Mouse (Mus musculus): ENCODE data around the gene Adcy2.

Adcy2 gene

DNA sequence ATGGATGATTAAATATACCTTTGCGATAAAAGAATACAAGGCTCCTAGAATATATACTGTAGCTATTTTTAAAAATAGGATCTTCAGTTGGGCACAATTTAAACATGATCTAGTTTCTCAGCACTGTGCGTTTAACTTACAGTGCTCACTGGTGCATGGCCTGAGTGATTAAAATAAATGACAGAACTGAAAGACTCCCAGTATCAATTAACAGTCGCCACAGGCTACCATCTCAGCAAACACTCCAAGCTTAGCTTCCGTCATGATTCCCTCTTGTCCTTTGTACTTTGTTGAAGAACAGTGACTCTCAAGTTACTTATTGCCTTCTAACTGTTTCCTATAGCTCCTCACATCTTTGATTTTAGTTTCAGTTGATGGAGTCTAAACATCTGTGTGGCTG, 170.9 kb downstream of the Adcy2 start:
- DNase-seq (ENCODE audit: inconsistent age in 2 of 2, low spot score in 1 of 2), result no peak

GRCm38 (mm10) chr13:68826461-68826860, 172.9 kb downstream of the Adcy2 start:
- DNase-seq (ENCODE audit: inconsistent age in 2 of 2, low spot score in 1 of 2), result no peak

DNA sequence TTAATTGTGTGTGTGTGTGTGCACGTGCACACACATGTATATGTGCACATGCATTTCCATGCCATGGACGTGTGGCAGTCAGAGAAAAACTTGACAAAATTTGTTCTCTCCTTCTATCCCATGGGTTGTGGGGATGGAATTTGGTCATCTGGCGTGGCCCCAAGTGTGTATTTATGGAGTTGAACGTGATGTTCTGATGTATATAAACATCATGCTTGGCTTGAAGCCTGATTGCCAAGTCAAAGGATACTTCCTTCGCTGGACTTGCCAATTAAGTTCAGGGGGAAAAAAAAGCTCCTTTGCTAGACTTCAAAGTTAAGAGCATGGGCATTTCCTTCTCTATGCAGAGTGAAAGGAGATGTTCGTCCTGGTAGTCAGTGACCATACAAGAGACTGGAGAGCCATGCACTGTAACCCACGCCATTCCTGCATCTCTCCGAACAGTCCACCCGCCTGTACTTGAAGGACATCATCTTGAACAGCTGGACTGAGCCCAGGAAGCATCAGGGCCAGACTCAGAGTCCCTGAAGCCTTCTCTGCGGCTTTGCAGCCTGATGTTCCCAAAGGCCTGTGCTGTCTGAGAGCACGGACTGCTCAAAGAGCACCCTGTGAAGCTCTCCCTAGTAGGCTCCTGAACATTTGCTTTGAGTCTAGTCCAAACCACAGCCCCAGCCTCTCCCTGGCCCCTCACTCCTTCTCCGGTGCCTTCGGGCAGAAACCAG, 178.3 kb downstream of the Adcy2 start:
- no peak for DNase-seq (ENCODE audit: inconsistent age in 2 of 2, low spot score in 1 of 2)

DNA sequence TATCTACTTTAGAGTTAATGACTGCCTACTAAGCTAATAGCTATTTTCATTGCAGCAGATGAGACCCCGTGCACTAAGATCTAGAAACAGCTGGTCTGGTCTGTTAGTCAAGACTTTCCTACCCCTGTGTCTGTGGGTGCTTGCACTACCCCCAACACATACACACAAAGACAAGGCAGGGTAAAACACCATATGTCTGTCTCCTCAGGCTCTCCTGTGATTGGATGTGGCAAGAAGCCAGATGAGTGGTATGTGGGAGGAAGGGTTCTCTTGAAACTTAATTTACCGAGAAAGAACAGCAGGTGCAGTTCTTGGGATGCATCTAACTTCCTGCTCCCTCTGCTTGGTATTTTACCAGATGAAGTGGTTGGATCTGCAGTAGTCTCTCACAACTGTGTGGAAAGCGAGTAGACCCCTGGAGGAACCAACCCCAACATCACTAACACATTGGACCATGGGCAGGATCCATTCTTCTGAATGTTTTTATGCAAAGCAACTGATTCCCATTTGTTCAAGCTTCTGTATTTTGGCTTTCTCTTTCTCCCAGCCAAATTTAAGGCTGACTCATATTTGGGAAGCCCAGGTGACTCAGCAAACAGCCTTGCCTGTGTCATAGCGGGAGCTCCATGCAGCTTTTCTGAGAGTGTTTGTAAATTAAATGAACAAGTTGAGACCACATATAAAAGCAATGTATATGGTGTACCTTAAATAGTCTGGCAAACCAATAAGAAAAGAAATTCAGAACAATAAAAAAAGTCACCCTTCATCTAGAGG, 183.4 kb downstream of the Adcy2 start:
- DNase-seq (ENCODE audit: inconsistent age in 2 of 2, low spot score in 1 of 2), result peak; percentile 4 to 38

DNA sequence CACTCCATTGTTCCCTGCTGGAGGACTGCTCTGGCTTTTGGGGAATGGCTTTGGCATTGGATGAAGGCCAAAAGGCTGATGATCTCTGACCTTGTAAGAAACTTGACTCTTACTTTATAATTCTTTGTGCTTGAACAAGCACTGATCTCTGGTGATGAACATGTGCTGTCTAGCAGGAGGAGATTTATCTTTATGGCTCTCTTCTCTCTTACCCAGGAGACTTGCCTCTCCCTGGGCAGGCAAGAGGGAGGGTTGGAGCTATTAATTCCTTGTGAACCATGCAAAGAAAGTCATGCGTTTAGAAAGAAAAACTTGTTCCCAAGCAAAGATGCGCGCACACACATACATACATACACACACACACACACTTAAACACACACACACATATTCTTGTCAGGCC, 188.2 kb downstream of the Adcy2 start:
- DNase-seq (ENCODE audit: inconsistent age in 2 of 2, low spot score in 1 of 2), result peak in 1 of 2 experiments; percentile 28

DNA sequence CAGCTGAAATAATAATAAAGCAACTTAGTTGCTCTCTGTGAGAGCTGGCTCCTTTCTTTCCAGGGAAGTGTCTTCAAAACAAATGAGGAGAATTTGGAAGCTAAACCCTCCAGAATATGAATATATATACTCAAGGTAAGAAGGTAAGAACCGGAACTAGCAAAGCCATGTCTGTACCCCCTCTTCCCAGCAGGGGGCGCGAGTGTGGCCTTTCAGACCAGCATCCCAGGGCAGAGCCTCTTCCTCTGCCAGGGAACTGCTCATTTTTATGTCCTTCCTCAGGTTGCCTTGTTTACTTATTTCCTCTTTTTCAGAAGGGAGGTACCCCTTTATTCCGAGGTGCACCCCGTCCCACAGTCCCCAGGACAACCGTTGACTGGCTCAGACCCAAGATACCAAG, 199.6 kb downstream of the Adcy2 start:
- peak in 1 of 2 experiments; percentile 58 for DNase-seq (ENCODE audit: inconsistent age in 2 of 2, low spot score in 1 of 2)

DNA sequence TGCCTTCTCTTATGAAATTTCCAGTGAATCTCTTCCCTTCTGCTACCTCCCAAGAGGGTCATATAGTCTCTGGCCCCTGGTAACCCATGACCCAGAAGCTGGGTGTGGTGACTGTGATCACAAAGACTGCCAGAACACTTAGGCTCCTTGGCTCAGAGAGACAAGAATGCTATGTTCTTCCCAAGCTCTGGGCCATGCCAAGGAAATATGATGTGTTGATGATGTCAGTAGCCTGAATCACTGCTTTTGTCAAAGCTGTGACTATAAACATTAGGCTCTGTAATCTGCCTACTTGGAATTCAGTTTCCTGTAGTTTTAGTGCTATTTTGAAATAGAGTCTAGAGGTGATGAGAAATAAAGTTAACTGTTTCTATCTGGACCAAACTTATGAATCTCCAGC, 206.1 kb downstream of the Adcy2 start:
- DNase-seq (ENCODE audit: inconsistent age in 2 of 2, low spot score in 1 of 2), result no peak

DNA sequence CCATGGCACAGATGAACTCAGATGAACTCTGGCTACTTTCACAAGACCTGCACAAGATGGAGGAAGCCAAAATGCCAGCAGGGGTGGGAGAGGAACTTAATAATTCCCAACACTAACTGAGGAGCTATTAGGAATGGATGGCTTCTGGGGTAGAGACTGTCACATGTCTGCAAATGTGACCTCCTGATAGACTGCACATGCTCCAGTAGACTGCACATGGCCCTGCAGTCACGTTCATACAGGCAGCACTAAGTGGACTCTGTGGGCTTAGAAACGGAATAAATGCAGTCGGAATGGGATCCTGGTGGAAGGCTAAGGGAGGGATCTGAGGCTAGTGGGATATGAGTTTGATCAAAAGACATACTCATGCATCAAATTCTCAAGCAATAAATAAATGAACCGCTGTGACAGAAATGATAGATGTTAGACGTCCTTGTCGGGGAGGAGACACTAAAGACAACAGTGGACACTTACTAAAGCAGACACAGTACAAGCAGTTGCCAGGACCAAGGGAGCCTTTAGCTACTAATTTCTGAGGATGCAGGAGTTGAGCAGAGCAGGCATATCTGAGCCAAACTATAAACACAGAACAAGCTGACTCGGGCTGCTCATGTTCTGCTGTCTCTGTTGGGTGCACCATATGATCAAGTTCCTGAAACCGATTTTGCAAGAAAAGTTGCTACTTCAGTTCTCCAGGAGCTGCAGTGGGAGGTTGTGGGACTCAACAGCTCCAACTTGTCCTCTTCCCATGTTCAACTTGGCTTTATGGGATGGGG, 211.9 kb downstream of the Adcy2 start:
- no peak for DNase-seq (ENCODE audit: inconsistent age in 2 of 2, low spot score in 1 of 2)

- DNase-seq (ENCODE audit: inconsistent age in 2 of 2, low spot score in 1 of 2), result no peak
Observed at GRCm38 (mm10) chr13:68783096-68783495, 216.2 kb downstream of the Adcy2 start.

DNA sequence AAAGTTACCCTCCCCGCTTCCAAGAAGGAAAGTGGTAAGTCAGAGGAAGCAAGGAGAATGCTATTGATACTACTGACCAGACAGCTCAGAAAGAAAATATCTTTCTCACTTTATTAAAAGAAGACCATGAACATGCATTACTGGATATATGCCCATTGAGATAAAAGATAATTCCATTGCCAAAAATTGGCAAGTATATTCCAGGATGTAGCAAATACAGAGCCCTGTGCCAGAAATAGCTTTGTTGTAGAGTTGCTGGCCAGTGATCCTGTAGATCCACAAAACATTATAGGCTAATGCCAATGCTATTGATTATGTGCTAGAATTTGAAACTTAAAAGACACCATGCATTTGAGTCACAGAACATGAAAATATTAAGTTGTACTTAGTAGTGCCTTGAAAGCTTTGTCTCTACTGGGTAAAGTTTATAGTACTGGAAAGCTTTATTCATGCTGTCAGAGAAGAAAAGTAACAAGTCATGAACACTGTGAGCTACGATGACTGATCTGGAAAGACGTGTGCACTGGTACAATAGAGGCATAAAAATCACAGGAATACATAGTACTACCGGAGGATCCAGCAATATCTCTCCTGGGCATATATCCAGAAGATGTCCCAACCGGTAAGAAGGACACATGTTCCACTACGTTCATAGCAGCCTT, 221.2 kb downstream of the Adcy2 start:
- no peak for DNase-seq (ENCODE audit: inconsistent age in 2 of 2, low spot score in 1 of 2)

GRCm38 (mm10) chr13:68773599-68774211, 225.6 kb downstream of the Adcy2 start:
- DNase-seq (ENCODE audit: inconsistent age in 2 of 2, low spot score in 1 of 2), result no peak

DNA sequence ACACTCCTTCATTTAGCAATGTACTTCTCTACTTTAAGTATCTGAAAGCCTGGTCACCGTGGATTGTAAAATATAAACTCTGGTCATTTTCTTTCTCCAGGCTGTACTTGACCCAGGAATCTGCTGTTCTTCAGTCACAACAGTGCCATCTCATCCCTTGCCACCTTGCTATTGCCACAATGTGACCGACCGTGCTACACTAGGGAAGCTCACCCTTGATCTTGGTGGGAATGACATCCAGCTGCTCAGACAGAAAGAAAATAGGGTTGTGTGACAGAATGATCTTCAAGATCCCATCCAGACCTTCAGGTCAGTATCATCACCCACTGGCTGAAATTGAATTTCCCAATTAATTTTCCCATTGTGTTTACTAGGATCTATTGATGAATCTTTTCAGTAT, 230.8 kb downstream of the Adcy2 start:
- no peak for DNase-seq (ENCODE audit: inconsistent age in 2 of 2, low spot score in 1 of 2)

DNA sequence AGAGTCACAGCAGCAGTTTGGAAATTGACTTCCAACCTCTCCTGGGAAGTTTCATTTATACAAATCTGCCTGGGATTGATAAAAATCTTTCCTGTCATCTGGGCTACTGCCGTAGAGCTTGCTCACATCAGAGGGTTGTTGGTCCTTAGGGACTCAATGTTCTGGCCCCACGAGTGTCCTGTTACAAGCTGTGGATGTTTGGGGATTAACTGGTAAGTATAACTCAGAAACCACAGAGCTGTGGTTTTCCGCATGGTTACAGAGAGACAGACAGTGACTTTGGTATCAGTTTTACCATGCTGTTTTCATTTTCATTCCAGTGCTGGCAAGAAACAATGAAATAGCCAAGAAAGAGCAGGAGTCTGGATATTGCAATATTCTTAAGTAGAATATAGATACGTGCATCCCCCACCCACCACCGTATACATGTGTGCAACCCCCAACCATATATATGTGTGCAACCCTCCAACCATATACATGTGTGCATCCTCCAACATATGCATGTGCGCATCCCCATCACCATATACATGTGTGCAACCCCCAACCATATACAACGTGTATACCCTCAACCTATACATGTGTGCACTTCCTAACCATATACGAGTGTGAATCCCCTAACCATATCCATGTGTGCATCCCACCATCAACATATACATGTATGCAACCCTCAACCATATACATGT, 233.3 kb downstream of the Adcy2 start:
- DNase-seq (ENCODE audit: inconsistent age in 2 of 2, low spot score in 1 of 2), result no peak

DNA sequence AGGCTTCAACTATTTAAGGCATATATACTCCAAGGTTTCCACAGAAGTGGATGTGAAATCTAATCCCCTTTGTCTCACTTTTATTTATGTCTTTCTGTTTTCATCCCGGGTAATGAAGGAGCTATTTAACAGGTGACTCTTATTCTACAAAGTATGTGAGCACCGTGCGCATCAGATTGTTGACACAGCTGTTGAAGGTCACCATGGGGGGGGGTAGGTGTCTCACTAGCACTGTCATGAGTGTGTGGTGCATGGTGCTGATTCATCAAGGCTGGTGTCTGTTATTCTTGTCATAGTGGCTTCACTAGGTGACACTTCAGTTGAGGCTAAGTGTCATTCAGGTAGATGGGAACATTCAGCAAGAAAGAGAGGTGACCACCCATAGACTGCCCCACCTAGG, 234.7 kb downstream of the Adcy2 start:
- no peak for DNase-seq (ENCODE audit: inconsistent age in 2 of 2, low spot score in 1 of 2)

GRCm38 (mm10) chr13:68749801-68750200, 249.5 kb downstream of the Adcy2 start:
- no peak for DNase-seq (ENCODE audit: inconsistent age in 2 of 2, low spot score in 1 of 2)

GRCm38 (mm10) chr13:68749370-68749769, 250.0 kb downstream of the Adcy2 start:
- DNase-seq (ENCODE audit: inconsistent age in 2 of 2, low spot score in 1 of 2), result no peak

GRCm38 (mm10) chr13:68745426-68745825, 253.9 kb downstream of the Adcy2 start:
- no peak for DNase-seq (ENCODE audit: inconsistent age in 2 of 2, low spot score in 1 of 2)

GRCm38 (mm10) chr13:68712661-68713060, 286.7 kb downstream of the Adcy2 start:
- DNase-seq (ENCODE audit: inconsistent age in 2 of 2, low spot score in 1 of 2), result no peak

DNA sequence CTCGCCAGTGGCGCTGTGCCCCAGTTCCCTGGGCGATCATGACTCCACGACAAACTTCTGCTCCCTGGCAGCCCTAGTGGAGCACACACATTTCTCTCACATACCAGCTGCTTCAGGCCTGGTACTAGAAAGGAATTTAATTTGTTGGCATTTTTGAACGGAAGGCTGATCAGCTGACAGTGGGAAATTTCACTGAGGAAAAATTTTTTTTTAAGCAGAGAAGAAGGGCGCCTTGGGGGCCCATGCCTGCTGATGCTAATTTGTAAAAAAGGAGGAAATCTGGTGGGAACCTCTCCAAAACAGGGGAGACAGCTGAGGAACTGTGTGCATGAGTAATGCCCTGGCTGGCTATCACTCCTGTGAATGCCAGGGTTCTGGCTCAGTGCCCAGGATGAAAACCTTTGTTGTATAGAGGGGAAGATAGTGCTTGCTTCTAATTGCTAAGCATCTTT, 292.0 kb downstream of the Adcy2 start:
- DNase-seq (ENCODE audit: inconsistent age in 2 of 2, low spot score in 1 of 2), result peak; percentile 44 to 81

GRCm38 (mm10) chr13:68684919-68685318, 314.4 kb downstream of the Adcy2 start:
- no peak for DNase-seq (ENCODE audit: inconsistent age in 2 of 2, low spot score in 1 of 2)
